Comparison of ENCODE assay signal across 11 mouse cellular contexts in genomic region chr2:66784765-66785164, GRCm38 (mm10). TPM values are rescaled to one million over a fixed set of nuclear protein-coding genes. Genes with fewer than 3 reads are reported as not detected.
DNase-seq lines count a peak whose midpoint lies in the region; ATAC-seq lines count a peak whose summit lies in the region.
"Had no signal": no experiment of that assay in that cellular context is flagged by ENCODE, and none has a peak within 500 bp of the region (broad histone marks: within the 10 kb centered on the region; RNA-seq: fewer than 3 reads in every experiment).

Scn7a (minus strand) TSS chr2:66784914.

- no peak within 1 kb of the TSS for H3K4me3 ChIP-seq in limb, embryonic 10.5 days
- H3K4me3 ChIP-seq in forebrain, embryonic 12.5 days (replicated peaks), result no peak within 1 kb of the TSS
- H3K4me3 ChIP-seq: hindbrain, embryonic 15.5 days had no signal

- no peaks in the 10 kb centered on the region for H3K27me3 ChIP-seq in limb, embryonic 10.5 days (ENCODE audit: low read depth, poor library complexity, severe bottlenecking)
- H3K27me3 ChIP-seq in forebrain, embryonic 12.5 days, result no peaks in the 10 kb centered on the region
- H3K27me3 ChIP-seq: hindbrain, embryonic 15.5 days had no signal

- DNase-seq in ovary, adult 18-20 months (ENCODE audit: low spot score), result peak; percentile 25
- DNase-seq in ovary, postnatal 14 days (ENCODE audit: low spot score), result no peak
- DNase-seq in gastrocnemius, postnatal 25 days, result peak; percentile 13
- DNase-seq in heart, postnatal 4 days, result peak; percentile 41
- peak; percentile 7 for DNase-seq in retina, embryonic 14.5 days (ENCODE audit: low spot score)
- DNase-seq in limb, embryonic 10.5 days (ENCODE audit: low spot score), result no peak
- DNase-seq in spleen, adult 12 weeks (ENCODE audit: low spot score), result no peak
- DNase-seq: right cerebral cortex, adult 18-20 months had no signal

- H3K27ac ChIP-seq in limb, embryonic 10.5 days, result no peak within 1 kb of the TSS
- H3K27ac ChIP-seq in forebrain, embryonic 12.5 days, result no peak within 1 kb of the TSS
- H3K27ac ChIP-seq: hindbrain, embryonic 15.5 days had no signal

- WGBS in limb, embryonic 10.5 days, result 43% methylated on average over 6 of the region's 6 CpGs
- WGBS in forebrain, embryonic 12.5 days, result 45% methylated on average over 6 of the region's 6 CpGs

- H3K4me2 ChIP-seq in forebrain, embryonic 12.5 days, result no peak within 1 kb of the TSS
- H3K4me2 ChIP-seq: hindbrain, embryonic 15.5 days had no signal

- H3K4me1 ChIP-seq in limb, embryonic 10.5 days, result no peaks in the 10 kb centered on the region
- H3K4me1 ChIP-seq in forebrain, embryonic 12.5 days, result peaks cover 3% of the 10 kb centered on the region; the same call in 1 of the 2 replicates
- H3K4me1 ChIP-seq: hindbrain, embryonic 15.5 days had no signal

- H3K36me3 ChIP-seq in limb, embryonic 10.5 days, result no peaks in the 10 kb centered on the region
- H3K36me3 ChIP-seq in forebrain, embryonic 12.5 days (replicated peaks), result no peaks in the 10 kb centered on the region
- H3K36me3 ChIP-seq: hindbrain, embryonic 15.5 days had no signal

- no peak within 1 kb of the TSS for H3K9ac ChIP-seq in forebrain, embryonic 12.5 days
- H3K9ac ChIP-seq: hindbrain, embryonic 15.5 days had no signal

- no peak for ATAC-seq in forebrain, embryonic 12.5 days (ENCODE audit: low FRiP score)
- ATAC-seq: Patski had no signal

- no peaks in the 10 kb centered on the region for H3K9me3 ChIP-seq in limb, embryonic 10.5 days (replicated peaks)
- H3K9me3 ChIP-seq in forebrain, embryonic 12.5 days, result no peaks in the 10 kb centered on the region
- H3K9me3 ChIP-seq: hindbrain, embryonic 15.5 days had no signal

RNA-seq across cellular contexts. Expression of gene Scn7a, which starts in this region (rescaled TPM):
- total RNA-seq in gastrocnemius, postnatal 25 days (2021), result 1 to 10 TPM; 1.9 to 3.0 TPM
- 1 to 10 TPM; 3.7 to 4.0 TPM for total RNA-seq in heart, postnatal 4 days (2021)
- polyA plus RNA-seq in limb, embryonic 10.5 days (2016; fragmentation: Nextera tagmentation; extraction: Ambion mirVana), result 0.01 TPM in 1 of 2 replicates, not detected in the other
- not detected in 2 replicates for polyA plus RNA-seq in forebrain, embryonic 12.5 days (2016; fragmentation: Nextera tagmentation; extraction: Ambion mirVana)
- polyA plus RNA-seq: Patski had no signal

Comparison
In these comparisons a context has a peak if more than half of its experiments do, and no peak if none do; other contexts are left out.
1. DNase-seq: peak in ovary, adult 18-20 months (single experiment), gastrocnemius, postnatal 25 days (single experiment), heart, postnatal 4 days (single experiment) and retina, embryonic 14.5 days (single experiment); none in ovary, postnatal 14 days (single experiment), limb, embryonic 10.5 days (single experiment) and spleen, adult 12 weeks (single experiment).